Comparison of ENCODE assay signal across 10 mouse cellular contexts in the genomic region with DNA sequence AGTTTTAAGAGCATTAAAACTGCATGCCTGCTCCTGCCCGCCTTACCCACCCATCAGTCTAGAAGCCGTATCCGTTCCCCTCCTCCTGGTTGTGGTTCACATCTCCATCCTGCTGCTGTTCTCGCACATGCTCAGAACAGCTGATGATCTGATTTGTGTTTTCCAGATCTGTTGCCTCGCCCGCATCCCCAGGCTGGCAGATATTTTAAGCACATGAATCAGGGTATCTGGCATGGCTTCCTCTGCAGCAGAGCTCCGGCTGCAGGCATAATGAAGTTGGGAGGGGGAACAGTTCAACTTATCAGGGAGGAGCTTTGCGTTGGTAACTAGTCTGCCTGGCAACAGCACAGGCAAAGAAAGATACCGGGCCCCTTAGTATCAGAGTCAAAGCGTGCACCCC.
DNase-seq lines count a peak whose midpoint lies in the region; ATAC-seq and TF ChIP-seq lines count a peak whose summit lies in the region.
"Had no signal": no experiment of that assay in that cellular context is flagged by ENCODE, and none has a peak within 500 bp of the region (broad histone marks: within the 10 kb centered on the region; RNA-seq: fewer than 3 reads in every experiment).

No protein-coding gene starts in this region.

- H3K36me3 ChIP-seq in heart, embryonic 14.5 days (ENCODE audit: control insufficient read depth, insufficient read depth, low read length), result no peaks in the 10 kb centered on the region
- H3K36me3 ChIP-seq in liver, postnatal 0 days (replicated peaks; ENCODE audit: insufficient read depth, low read length), result no peaks in the 10 kb centered on the region

- H3K27ac ChIP-seq in heart, embryonic 14.5 days (replicated peaks in 1 of 2; ENCODE audit: control insufficient read depth in 1 of 2, insufficient read depth in 1 of 2, low read depth in 2 of 2, low read length in 2 of 2), result peak overlapping the region; percentile 71 to 80
- no peak overlapping the region for H3K27ac ChIP-seq in liver, postnatal 0 days (ENCODE audit: low read depth)
- H3K27ac ChIP-seq: heart, adult 2 months; macrophage had no signal

- DNase-seq in NIH3T3 (ENCODE audit: low read depth), result peak; percentile 68
- DNase-seq in cerebellum, adult 18-20 months, result peak; percentile 64 to 71
- DNase-seq in left cerebral cortex, postnatal 25 days (ENCODE audit: low spot score in 2 of 2), result peak; percentile 83 to 97
- no peak for DNase-seq in urinary bladder, postnatal 25 days (ENCODE audit: low spot score)
- no peak for DNase-seq in adrenal gland, adult 8-10 months
- no peak for DNase-seq in liver, postnatal 0 days

- ATAC-seq in heart, embryonic 14.5 days (ENCODE audit: insufficient number of reproducible peaks, insufficient read depth, low FRiP score, low read depth), result peak; percentile 52
- no peak for ATAC-seq in monocyte, adult 5-6 weeks (replicated peaks; ENCODE audit: insufficient number of reproducible peaks, low FRiP score, low TSS enrichment, poor library complexity, severe bottlenecking)
- ATAC-seq in liver, postnatal 0 days, result no peak

- intact Hi-C loops in left cerebral cortex, postnatal 25 days (cut with DNase I), result loop anchor here (1.0 kb wide), 3 partner anchors 24 to 65 kb away; partner anchors contain the start of gene Sipa1l1

- H3K27me3 ChIP-seq in heart, embryonic 14.5 days (ENCODE audit: control insufficient read depth, insufficient read depth, low read length), result no peaks in the 10 kb centered on the region
- H3K27me3 ChIP-seq in liver, postnatal 0 days (ENCODE audit: insufficient read depth, low read length), result no peaks in the 10 kb centered on the region

- no peaks in the 10 kb centered on the region for H3K9me3 ChIP-seq in heart, embryonic 14.5 days (ENCODE audit: control insufficient read depth, low read length)
- no peaks in the 10 kb centered on the region for H3K9me3 ChIP-seq in liver, postnatal 0 days (ENCODE audit: low read length)

- no peak for TF ChIP-seq EP300 in liver, postnatal 0 days (IDR thresholded peaks at IDR 0.05; ENCODE audit: low read depth)

- H3K4me2 ChIP-seq in heart, embryonic 14.5 days (ENCODE audit: low read length), result peak overlapping the region; percentile 34
- H3K4me2 ChIP-seq in liver, postnatal 0 days (ENCODE audit: low read depth, low read length), result no peak overlapping the region

- TF ChIP-seq CTCF in liver, postnatal 0 days (IDR thresholded peaks at IDR 0.05; ENCODE audit: low read depth), result no peak

- peaks cover 22 to 26% of the 10 kb centered on the region in 2 experiments for H3K4me1 ChIP-seq in heart, embryonic 14.5 days (ENCODE audit: control insufficient read depth in 2 of 2, insufficient read depth in 2 of 2, low read length in 2 of 2)
- no peaks in the 10 kb centered on the region for H3K4me1 ChIP-seq in liver, postnatal 0 days (ENCODE audit: insufficient read depth)

- no peak overlapping the region for H3K9ac ChIP-seq in heart, embryonic 14.5 days (ENCODE audit: low read length)
- no peak overlapping the region for H3K9ac ChIP-seq in liver, postnatal 0 days (replicated peaks)

- H3K4me3 ChIP-seq in heart, embryonic 14.5 days (ENCODE audit: control insufficient read depth in 1 of 2, insufficient read depth in 1 of 2, low read depth in 1 of 2, low read length in 2 of 2), result no peak overlapping the region
- H3K4me3 ChIP-seq in liver, postnatal 0 days (ENCODE audit: low read depth, low read length), result no peak overlapping the region
- H3K4me3 ChIP-seq: heart, adult 2 months had no signal

- WGBS in heart, embryonic 14.5 days, result 20% methylated on average over 10 of the region's 10 CpGs
- WGBS in liver, postnatal 0 days (ENCODE audit: insufficient replicate concordance), result 68% methylated on average over 10 of the region's 10 CpGs

Comparison
In these comparisons a context has a peak if more than half of its experiments do, and no peak if none do; other contexts are left out.
1. DNase-seq: peak in NIH3T3 (single experiment), cerebellum, adult 18-20 months (2 of 2) and left cerebral cortex, postnatal 25 days (2 of 2); none in urinary bladder, postnatal 25 days (single experiment), adrenal gland, adult 8-10 months (single experiment) and liver, postnatal 0 days (single experiment).